Mouse (Mus musculus): ENCODE data around the gene Actn3. TPM values are rescaled to one million over a fixed set of nuclear protein-coding genes. Genes with fewer than 3 reads are reported as not detected.
A peak's percentile ranks its signal among the peaks of the same experiment; 100 is the strongest.

Gene Actn3
- polyA plus RNA-seq, 1 experiment from 2014 or later, result 0.20 TPM

DNA sequence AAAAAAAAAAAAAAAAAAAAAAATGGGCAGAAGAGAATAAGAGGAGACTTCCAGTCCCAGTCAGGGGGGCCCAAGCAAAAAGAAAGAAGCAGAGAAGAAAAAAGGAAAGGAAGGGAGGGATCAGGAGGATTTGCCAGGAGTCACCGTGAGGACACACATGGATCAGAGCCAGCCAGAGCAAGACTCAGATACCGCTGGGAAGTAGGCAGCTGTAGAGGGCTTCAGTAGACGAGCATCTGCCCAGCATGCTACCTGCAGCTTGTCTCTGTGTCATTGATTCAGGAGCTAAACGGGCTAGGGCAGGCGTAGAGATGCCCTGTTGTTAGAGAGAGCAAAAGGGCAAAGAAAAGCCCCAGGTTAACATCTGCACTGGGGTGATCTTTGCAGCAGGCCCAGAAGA is 27.4 kb downstream of the Actn3 start:
- no peak for TF ChIP-seq CTCF (IDR thresholded peaks at IDR 0.05; ENCODE audit: low read depth)
- no peak for TF ChIP-seq EP300 (IDR thresholded peaks at IDR 0.05; ENCODE audit: low read depth)
- WGBS (ENCODE audit: insufficient replicate concordance), result 39% methylated on average over 5 of the region's 5 CpGs

DNA sequence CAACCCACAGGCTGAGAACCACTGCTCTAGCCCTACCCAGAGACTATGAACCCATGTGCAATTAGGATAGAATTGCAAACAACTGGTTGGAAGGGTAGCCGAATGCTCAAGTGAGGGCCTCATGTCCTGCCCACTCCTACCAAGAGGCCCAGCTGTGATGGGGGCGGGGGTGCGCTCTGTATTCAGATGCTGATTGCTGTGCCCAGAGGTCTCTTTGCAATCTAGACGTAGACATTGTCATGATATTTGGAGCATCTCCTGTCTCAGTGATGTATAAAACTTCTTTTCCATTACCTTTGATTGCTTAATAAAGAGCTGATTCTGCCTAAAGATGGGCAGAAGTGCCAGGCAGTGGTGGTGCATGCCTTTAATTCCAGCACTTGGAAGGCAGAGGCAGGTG is 27.9 kb downstream of the Actn3 start:
- Histone ChIP-seq H3K27me3 (ENCODE audit: insufficient read depth, low read length) (peaks cover 8% of the 10 kb centered on the region; the same call in 1 of the 2 replicates), H3K9me3 (ENCODE audit: low read length) (no peaks in the 10 kb centered on the region), H3K4me2 (ENCODE audit: low read depth, low read length) (no peak overlapping the region), H3K27ac (ENCODE audit: low read depth) (no peak overlapping the region), H3K36me3 (replicated peaks; ENCODE audit: insufficient read depth, low read length) (no peaks in the 10 kb centered on the region), H3K4me3 (ENCODE audit: low read depth, low read length) (no peak overlapping the region), H3K4me1 (ENCODE audit: insufficient read depth) (peaks cover 3% of the 10 kb centered on the region; the same call in 1 of the 2 replicates), H3K9ac (replicated peaks) (no peak overlapping the region)
- no peak for DNase-seq
- no peak for TF ChIP-seq CTCF (IDR thresholded peaks at IDR 0.05; ENCODE audit: low read depth)
- TF ChIP-seq EP300 (IDR thresholded peaks at IDR 0.05; ENCODE audit: low read depth), result no peak
- 68% methylated on average over 4 of the region's 4 CpGs for WGBS (ENCODE audit: insufficient replicate concordance)
- ATAC-seq, result no peak

More for the DNA sequence above, 27.4 kb downstream of the Actn3 start:
- ATAC-seq (no peak), DNase-seq (no peak)
- Histone ChIP-seq H3K27ac (ENCODE audit: low read depth) (no peak overlapping the region), H3K4me3 (ENCODE audit: low read depth, low read length) (no peak overlapping the region), H3K27me3 (ENCODE audit: insufficient read depth, low read length) (peaks cover 13% of the 10 kb centered on the region), H3K4me2 (ENCODE audit: low read depth, low read length) (no peak overlapping the region), H3K36me3 (replicated peaks; ENCODE audit: insufficient read depth, low read length) (no peaks in the 10 kb centered on the region), H3K9me3 (ENCODE audit: low read length) (no peaks in the 10 kb centered on the region), H3K9ac (replicated peaks) (no peak overlapping the region), H3K4me1 (ENCODE audit: insufficient read depth) (peaks cover 8% of the 10 kb centered on the region)

DNA sequence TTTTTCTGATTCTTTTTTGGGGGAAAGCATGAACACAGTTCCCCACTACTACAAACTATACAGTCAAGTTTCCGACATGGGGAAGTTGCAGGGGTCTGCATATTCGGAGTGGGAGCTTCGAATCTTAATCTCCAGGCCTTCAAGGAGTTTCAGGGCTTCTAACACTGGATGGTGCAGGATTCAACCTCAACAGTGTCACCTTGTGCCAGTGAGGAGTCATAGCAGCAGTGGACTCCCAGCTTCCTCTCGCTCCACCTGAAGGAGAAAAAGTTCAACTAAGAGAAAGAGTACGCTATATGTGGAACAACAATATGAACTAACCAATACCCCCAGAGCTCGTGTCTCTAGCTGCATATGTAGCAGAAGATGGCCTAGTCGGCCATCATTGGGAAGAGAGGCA is 30.2 kb downstream of the Actn3 start:
- no peaks in the 10 kb centered on the region for H3K4me1 ChIP-seq (ENCODE audit: insufficient read depth)
- TF ChIP-seq CTCF (IDR thresholded peaks at IDR 0.05; ENCODE audit: low read depth), result peak; percentile 80
- TF ChIP-seq EP300 (IDR thresholded peaks at IDR 0.05; ENCODE audit: low read depth), result no peak
- 27% methylated on average over 7 of the region's 7 CpGs for WGBS (ENCODE audit: insufficient replicate concordance)
- no peak overlapping the region for H3K27ac ChIP-seq (ENCODE audit: low read depth)
- H3K9ac ChIP-seq (replicated peaks), result no peak overlapping the region
- no peaks in the 10 kb centered on the region for H3K36me3 ChIP-seq (replicated peaks; ENCODE audit: insufficient read depth, low read length)
- H3K9me3 ChIP-seq (ENCODE audit: low read length), result no peaks in the 10 kb centered on the region
- H3K27me3 ChIP-seq (ENCODE audit: insufficient read depth, low read length), result no peaks in the 10 kb centered on the region
- DNase-seq (no peak), ATAC-seq (peak; percentile 49; the same call in 1 of the 2 replicates)
- no peak overlapping the region for H3K4me3 ChIP-seq (ENCODE audit: low read depth, low read length)
- H3K4me2 ChIP-seq (ENCODE audit: low read depth, low read length), result no peak overlapping the region

DNA sequence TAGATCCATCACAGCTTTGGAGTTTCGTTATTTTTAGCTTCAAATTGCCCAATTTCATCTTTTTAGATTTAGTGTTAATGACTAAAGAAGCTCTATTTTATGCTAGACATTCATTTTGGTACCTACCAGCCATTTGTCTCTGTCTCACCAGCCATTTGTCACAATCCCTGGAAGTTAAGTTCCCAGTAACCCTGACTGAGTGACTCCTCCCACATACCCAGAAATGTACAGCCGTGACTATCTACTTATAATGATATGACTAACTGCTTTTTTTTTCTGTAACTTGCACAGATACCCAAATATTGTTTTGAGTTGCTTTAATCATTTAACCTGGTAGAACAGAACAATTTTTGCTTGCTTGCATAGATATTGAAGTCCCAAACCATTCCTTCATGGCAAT is 31.9 kb downstream of the Actn3 start:
- Histone ChIP-seq H3K4me2 (ENCODE audit: low read depth, low read length) (no peak overlapping the region), H3K9ac (replicated peaks) (no peak overlapping the region), H3K4me1 (ENCODE audit: insufficient read depth) (no peaks in the 10 kb centered on the region), H3K27me3 (ENCODE audit: insufficient read depth, low read length) (peaks cover 6% of the 10 kb centered on the region; the same call in 1 of the 2 replicates), H3K36me3 (replicated peaks; ENCODE audit: insufficient read depth, low read length) (no peaks in the 10 kb centered on the region), H3K9me3 (ENCODE audit: low read length) (no peaks in the 10 kb centered on the region), H3K27ac (ENCODE audit: low read depth) (no peak overlapping the region), H3K4me3 (ENCODE audit: low read depth, low read length) (no peak overlapping the region)
- 49% methylated on average over 2 of the region's 2 CpGs for WGBS (ENCODE audit: insufficient replicate concordance)
- DNase-seq, result no peak
- TF ChIP-seq EP300 (IDR thresholded peaks at IDR 0.05; ENCODE audit: low read depth) (no peak), CTCF (IDR thresholded peaks at IDR 0.05; ENCODE audit: low read depth) (no peak)
- no peak for ATAC-seq

DNA sequence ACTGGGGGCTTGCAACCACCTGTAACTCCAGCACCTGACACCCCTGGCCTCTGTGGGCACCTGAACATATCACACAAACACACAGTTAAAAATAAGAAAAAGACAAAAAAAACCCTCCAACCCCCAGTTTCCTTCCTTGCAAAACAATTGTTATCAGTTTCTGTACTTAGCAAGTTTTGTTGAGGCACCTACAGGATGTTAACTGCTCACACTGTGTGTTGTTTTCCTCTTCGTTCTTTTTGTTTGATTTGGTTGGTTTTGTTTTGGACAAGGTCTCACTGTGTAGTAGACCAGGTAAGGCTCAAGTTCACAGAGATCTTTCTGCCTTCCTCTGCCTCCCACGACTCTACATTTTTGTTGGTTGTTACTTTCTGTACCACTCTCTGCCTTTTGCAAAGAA is 35.1 kb downstream of the Actn3 start:
- H3K4me2 ChIP-seq (ENCODE audit: low read depth, low read length), result no peak overlapping the region
- no peaks in the 10 kb centered on the region for H3K36me3 ChIP-seq (replicated peaks; ENCODE audit: insufficient read depth, low read length)
- ATAC-seq, result no peak
- no peak overlapping the region for H3K9ac ChIP-seq (replicated peaks)
- no peak overlapping the region for H3K27ac ChIP-seq (ENCODE audit: low read depth)
- WGBS (ENCODE audit: insufficient replicate concordance), result 54% methylated on average over 2 of the region's 2 CpGs
- no peak overlapping the region for H3K4me3 ChIP-seq (ENCODE audit: low read depth, low read length)
- peaks cover 17% of the 10 kb centered on the region for H3K27me3 ChIP-seq (ENCODE audit: insufficient read depth, low read length)
- no peaks in the 10 kb centered on the region for H3K9me3 ChIP-seq (ENCODE audit: low read length)
- no peak for TF ChIP-seq EP300 (IDR thresholded peaks at IDR 0.05; ENCODE audit: low read depth)
- TF ChIP-seq CTCF (IDR thresholded peaks at IDR 0.05; ENCODE audit: low read depth), result no peak
- DNase-seq, result no peak
- peaks cover 14% of the 10 kb centered on the region for H3K4me1 ChIP-seq (ENCODE audit: insufficient read depth)

DNA sequence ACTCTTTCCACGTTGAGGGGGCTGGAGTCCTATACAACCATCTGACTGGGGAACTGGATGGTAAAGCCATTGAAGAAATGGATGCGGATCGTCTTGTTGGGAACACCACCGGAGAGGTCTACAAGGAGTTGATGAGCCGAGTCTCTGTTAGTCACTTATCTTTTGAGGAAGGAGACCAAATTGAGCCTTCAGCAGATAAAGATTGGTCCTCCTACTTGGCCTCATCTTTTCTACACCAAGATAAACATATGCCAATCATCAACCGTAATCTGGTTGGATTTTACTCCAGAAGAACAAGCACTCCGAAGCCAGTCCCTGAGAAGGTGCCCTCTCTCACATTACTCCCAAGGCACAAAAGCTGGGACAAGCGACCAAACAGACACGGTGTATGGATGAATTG is 36.9 kb downstream of the Actn3 start:
- Histone ChIP-seq H3K36me3 (replicated peaks; ENCODE audit: insufficient read depth, low read length) (no peaks in the 10 kb centered on the region), H3K4me1 (ENCODE audit: insufficient read depth) (peaks cover 21% of the 10 kb centered on the region), H3K4me2 (ENCODE audit: low read depth, low read length) (no peak overlapping the region), H3K9ac (replicated peaks) (no peak overlapping the region), H3K27me3 (ENCODE audit: insufficient read depth, low read length) (peaks cover 17% of the 10 kb centered on the region), H3K9me3 (ENCODE audit: low read length) (no peaks in the 10 kb centered on the region), H3K4me3 (ENCODE audit: low read depth, low read length) (no peak overlapping the region), H3K27ac (ENCODE audit: low read depth) (no peak overlapping the region)
- DNase-seq (no peak), ATAC-seq (no peak)
- TF ChIP-seq EP300 (IDR thresholded peaks at IDR 0.05; ENCODE audit: low read depth), result no peak
- no peak for TF ChIP-seq CTCF (IDR thresholded peaks at IDR 0.05; ENCODE audit: low read depth)
- WGBS (ENCODE audit: insufficient replicate concordance), result 67% methylated on average over 9 of the region's 9 CpGs

DNA sequence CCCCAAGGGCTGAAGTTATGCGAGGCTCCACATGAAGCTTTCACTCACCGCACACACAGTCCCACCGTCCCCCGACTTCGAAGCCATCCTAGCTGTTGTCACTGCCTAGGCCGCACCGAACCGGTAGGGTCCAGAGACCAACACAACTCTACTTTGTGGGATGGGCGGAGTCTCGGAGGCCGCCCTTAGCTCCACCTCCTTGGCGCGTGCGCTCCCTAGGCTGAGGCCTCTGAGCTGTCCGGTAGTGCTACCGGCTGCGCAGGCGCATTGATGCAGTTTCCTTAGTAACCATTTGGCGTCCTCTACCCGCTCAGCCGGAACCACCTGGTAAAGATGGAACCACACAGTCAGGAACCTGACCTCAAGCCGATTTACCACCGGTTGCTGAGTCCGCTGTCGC is 38.6 kb downstream of the Actn3 start, which contains the start of the genes Ccs and Ccdc87:
Gene Ccs (minus strand): TSS at position 184 of the 400 bp plus-strand sequence.
Gene Ccdc87 (plus strand): TSS at position 218 of the 400 bp plus-strand sequence.
- H3K9ac ChIP-seq (replicated peaks), result peak within 1 kb of the TSS; percentile 90
- H3K4me1 ChIP-seq (ENCODE audit: insufficient read depth), result peaks cover 28% of the 10 kb centered on the region
- peak; percentile 96 for DNase-seq
- TF ChIP-seq CTCF (IDR thresholded peaks at IDR 0.05; ENCODE audit: low read depth) (no peak), EP300 (IDR thresholded peaks at IDR 0.05; ENCODE audit: low read depth) (no peak)
- H3K4me3 ChIP-seq (ENCODE audit: low read depth, low read length), result peak within 1 kb of the TSS; percentile 73
- ATAC-seq, result peak; percentile 95
- H3K27ac ChIP-seq (ENCODE audit: low read depth), result peak within 1 kb of the TSS; percentile 89
- H3K9me3 ChIP-seq (ENCODE audit: low read length), result no peaks in the 10 kb centered on the region
- H3K4me2 ChIP-seq (ENCODE audit: low read depth, low read length), result peak within 1 kb of the TSS; percentile 100
- peaks cover 17% of the 10 kb centered on the region for H3K27me3 ChIP-seq (ENCODE audit: insufficient read depth, low read length)
- 0 out of 2 replicates have a peak, but pooled peaks cover 2% of the 10 kb centered on the region for H3K36me3 ChIP-seq (replicated peaks; ENCODE audit: insufficient read depth, low read length)
- WGBS (ENCODE audit: insufficient replicate concordance), result under 1% methylated on average over 25 of the region's 25 CpGs
